Mouse (Mus musculus): ENCODE results near the gene Frem2. TPM values are rescaled to one million over a fixed set of nuclear protein-coding genes. Genes with fewer than 3 reads are reported as not detected.
A peak's percentile ranks its signal among the peaks of the same experiment; 100 is the strongest.

The Frem2 gene
- total and polyA plus RNA-seq, 2 experiments from 2014 or later = 1.5 to 7.9 TPM

DNA sequence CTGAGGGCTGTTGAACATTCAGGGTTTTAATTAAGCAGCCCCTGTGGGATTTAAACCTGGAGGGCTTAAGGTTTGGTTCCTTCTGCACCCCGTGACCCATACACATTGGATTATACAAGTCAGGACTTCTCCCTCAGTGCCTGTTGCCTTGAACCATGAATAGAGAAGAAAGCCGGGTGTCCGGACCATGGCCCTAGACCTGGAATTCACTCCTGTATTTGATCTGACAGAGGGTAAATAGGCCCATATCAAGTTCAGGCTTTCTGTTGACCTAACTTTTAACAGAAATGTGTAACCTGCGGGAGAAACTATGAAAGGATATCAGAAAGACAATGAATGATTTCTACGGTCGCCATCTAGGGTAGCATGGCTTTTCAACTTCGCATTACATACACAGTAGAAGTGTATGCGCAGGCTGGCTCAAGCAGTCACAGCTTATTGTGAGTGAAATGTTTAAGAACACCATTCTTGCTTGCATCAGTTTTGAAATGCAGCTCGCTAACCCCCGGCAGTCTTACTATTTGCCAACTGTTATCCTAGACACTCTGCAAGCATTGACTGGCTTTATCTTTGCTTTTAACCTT is 77.9 kb downstream of the Frem2 start:
- no peak overlapping the region for H3K9ac ChIP-seq
- no peak overlapping the region for H3K4me2 ChIP-seq (ENCODE audit: low read depth)
- no peak for TF ChIP-seq CTCF (IDR thresholded peaks at IDR 0.05; ENCODE audit: low read depth)
- no peak overlapping the region for H3K4me3 ChIP-seq (ENCODE audit: low read depth, low read length)
- no peak for ATAC-seq
- no peaks in the 10 kb centered on the region for H3K36me3 ChIP-seq (ENCODE audit: insufficient read depth)
- H3K27ac ChIP-seq (ENCODE audit: low read depth, low read length) = no peak overlapping the region
- no peak for DNase-seq
- no peaks in the 10 kb centered on the region for H3K4me1 ChIP-seq (ENCODE audit: insufficient read depth)
- no peaks in the 10 kb centered on the region for H3K27me3 ChIP-seq (ENCODE audit: insufficient read depth, low read length)
- H3K9me3 ChIP-seq (ENCODE audit: low read length) = no peaks in the 10 kb centered on the region
- WGBS = 88% methylated on average over 10 of the region's 10 CpGs

DNA sequence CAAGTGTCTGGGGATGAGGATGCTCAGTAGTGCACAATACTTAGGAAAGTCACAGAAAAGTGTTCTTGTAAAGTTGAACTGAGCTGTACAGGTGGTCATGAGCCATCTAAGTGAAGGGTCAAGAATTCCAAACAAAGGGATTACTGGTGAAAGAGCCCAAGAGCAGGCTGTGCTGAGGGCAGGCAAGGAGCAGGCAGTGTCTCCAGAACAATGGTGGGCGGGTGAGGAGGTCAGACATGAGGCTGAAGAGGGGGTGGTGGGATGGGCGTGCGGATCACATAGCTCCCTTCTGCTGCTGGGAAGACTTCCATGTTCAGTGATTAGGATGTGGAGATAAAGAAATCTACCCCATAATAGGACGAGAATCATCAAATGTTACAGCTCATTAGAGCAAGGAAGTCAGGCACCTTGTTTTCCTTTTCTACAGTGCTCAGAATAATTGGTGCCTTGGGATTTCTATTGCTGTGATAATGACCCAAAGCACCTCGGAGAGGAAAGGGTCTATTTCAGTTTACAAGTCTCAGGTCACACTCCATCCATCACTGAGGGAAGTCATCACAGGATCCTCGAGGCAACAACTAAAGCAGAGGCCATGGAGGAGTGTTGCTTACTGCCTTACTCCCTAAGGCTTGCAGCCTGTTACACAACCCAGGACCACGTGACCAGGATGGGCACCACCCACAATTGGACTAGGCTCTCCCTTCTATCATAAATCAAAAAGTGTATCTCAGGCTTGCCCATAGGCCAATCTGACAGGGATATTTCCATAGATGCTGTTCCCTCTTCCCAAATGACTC is 80.6 kb downstream of the Frem2 start:
- ATAC-seq (no peak), DNase-seq (no peak)
- no peak overlapping the region for H3K4me2 ChIP-seq (ENCODE audit: low read depth)
- 43% methylated on average over 7 of the region's 7 CpGs for WGBS
- no peaks in the 10 kb centered on the region for H3K4me1 ChIP-seq (ENCODE audit: insufficient read depth)
- H3K27me3 ChIP-seq (ENCODE audit: insufficient read depth, low read length) = no peaks in the 10 kb centered on the region
- H3K36me3 ChIP-seq (ENCODE audit: insufficient read depth) = no peaks in the 10 kb centered on the region
- no peaks in the 10 kb centered on the region for H3K9me3 ChIP-seq (ENCODE audit: low read length)
- TF ChIP-seq CTCF (IDR thresholded peaks at IDR 0.05; ENCODE audit: low read depth) = no peak
- no peak overlapping the region for H3K9ac ChIP-seq
- H3K4me3 ChIP-seq (ENCODE audit: low read depth, low read length) = no peak overlapping the region
- no peak overlapping the region for H3K27ac ChIP-seq (ENCODE audit: low read depth, low read length)

DNA sequence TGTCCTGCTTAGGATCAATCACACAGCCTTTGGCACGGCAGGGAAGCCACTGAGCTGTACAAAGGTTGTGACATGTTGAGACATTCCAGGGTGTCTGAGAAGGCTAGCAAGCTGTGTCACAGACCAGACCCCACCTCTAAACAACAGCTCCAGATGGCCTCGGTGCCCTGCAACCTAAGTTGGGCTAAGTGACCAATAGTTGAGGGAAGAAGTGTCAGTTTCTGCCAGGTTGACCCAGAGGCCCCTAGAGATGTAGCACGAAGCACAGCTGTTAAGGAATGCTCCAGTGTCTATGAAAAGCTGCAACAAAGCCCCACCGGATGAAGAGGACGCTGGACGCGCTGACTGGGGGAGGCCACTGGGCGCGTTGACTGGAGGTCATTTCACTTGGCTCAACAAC is 83.0 kb downstream of the Frem2 start:
- Histone ChIP-seq H3K4me3 (ENCODE audit: low read depth, low read length) (no peak overlapping the region), H3K9me3 (ENCODE audit: low read length) (no peaks in the 10 kb centered on the region), H3K27me3 (ENCODE audit: insufficient read depth, low read length) (no peaks in the 10 kb centered on the region), H3K4me1 (ENCODE audit: insufficient read depth) (no peaks in the 10 kb centered on the region), H3K4me2 (ENCODE audit: low read depth) (no peak overlapping the region), H3K36me3 (ENCODE audit: insufficient read depth) (no peaks in the 10 kb centered on the region), H3K9ac (no peak overlapping the region), H3K27ac (ENCODE audit: low read depth, low read length) (no peak overlapping the region)
- DNase-seq (no peak), ATAC-seq (no peak)
- TF ChIP-seq CTCF (IDR thresholded peaks at IDR 0.05; ENCODE audit: low read depth) = no peak
- WGBS = 70% methylated on average over 9 of the region's 9 CpGs

DNA sequence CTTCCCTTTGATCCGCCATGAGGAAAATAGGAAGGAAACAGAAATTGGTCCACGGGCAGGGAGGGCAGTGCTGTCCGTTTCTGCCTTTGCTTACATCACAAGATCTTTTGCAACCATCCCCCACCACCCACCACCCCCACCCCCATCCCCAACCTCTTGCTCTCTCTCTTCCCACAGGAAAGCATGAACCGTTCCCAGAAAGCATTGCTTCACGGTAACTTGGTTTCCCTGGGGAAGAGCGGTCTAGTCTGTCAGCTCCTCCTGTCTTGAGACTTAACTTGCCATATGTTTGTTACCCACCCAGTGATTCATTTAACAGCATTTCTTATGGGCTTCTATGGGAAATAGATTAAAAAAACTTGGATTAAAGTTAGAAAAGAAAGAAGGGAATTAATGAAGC is 85.5 kb downstream of the Frem2 start:
- H3K9ac ChIP-seq = no peak overlapping the region
- no peaks in the 10 kb centered on the region for H3K9me3 ChIP-seq (ENCODE audit: low read length)
- ATAC-seq (no peak), DNase-seq (no peak)
- no peak overlapping the region for H3K27ac ChIP-seq (ENCODE audit: low read depth, low read length)
- H3K4me1 ChIP-seq (ENCODE audit: insufficient read depth) = no peaks in the 10 kb centered on the region
- no peak overlapping the region for H3K4me2 ChIP-seq (ENCODE audit: low read depth)
- H3K36me3 ChIP-seq (ENCODE audit: insufficient read depth) = no peaks in the 10 kb centered on the region
- no peak for TF ChIP-seq CTCF (IDR thresholded peaks at IDR 0.05; ENCODE audit: low read depth)
- no peaks in the 10 kb centered on the region for H3K27me3 ChIP-seq (ENCODE audit: insufficient read depth, low read length)
- 69% methylated on average over 6 of the region's 6 CpGs for WGBS
- H3K4me3 ChIP-seq (ENCODE audit: low read depth, low read length) = no peak overlapping the region

DNA sequence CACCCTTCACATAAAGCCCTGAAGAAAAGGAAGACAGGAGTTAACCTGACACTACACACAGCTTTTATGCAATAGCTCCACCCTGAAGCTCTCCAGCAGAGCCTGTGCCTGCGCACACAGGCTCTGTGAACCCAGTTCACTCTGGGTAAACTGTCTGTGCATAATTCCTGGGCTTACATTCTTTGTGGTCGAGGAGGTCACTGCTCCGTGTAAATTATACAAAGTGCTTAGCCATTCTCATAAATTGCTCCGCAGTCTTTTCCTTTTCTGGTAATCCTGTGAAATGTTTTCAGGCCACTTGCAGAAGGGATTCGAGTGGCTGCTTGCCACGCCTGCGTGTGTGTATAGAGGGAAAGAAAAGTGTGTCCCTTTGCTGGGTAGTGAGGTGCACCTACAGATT is 92.6 kb downstream of the Frem2 start:
- Histone ChIP-seq H3K4me2 (ENCODE audit: low read depth) (no peak overlapping the region), H3K27me3 (ENCODE audit: insufficient read depth, low read length) (no peaks in the 10 kb centered on the region), H3K9me3 (ENCODE audit: low read length) (no peaks in the 10 kb centered on the region), H3K36me3 (ENCODE audit: insufficient read depth) (no peaks in the 10 kb centered on the region), H3K9ac (peak overlapping the region; percentile 14; the same call in 1 of the 2 replicates), H3K4me3 (ENCODE audit: low read depth, low read length) (no peak overlapping the region), H3K27ac (ENCODE audit: low read depth, low read length) (no peak overlapping the region), H3K4me1 (ENCODE audit: insufficient read depth) (peaks cover 7% of the 10 kb centered on the region)
- no peak for TF ChIP-seq CTCF (IDR thresholded peaks at IDR 0.05; ENCODE audit: low read depth)
- DNase-seq (no peak), ATAC-seq (no peak)
- 29% methylated on average over 7 of the region's 7 CpGs for WGBS

DNA sequence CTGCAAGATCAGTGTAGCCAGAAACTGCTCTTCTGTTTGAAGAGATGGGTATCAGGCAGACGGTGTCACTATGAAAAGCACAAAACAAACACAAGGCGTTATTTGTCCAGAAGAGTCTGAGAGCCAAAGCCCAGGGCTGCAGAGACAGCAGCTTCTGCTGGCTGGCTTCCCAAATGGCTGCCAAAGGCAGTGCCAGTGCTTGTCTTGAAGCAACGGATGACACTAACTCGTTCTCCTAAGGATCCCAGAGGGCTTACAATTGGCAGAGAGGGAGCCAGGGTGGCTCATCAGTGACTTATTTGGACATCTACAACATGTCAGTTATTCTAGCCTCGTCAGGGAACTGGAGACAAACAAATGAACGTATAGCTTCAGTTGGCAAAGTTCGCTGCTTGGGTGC is 93.4 kb downstream of the Frem2 start:
- Histone ChIP-seq H3K4me3 (ENCODE audit: low read depth, low read length) (no peak overlapping the region), H3K4me2 (ENCODE audit: low read depth) (no peak overlapping the region), H3K4me1 (ENCODE audit: insufficient read depth) (peaks cover 7% of the 10 kb centered on the region), H3K27me3 (ENCODE audit: insufficient read depth, low read length) (no peaks in the 10 kb centered on the region), H3K36me3 (ENCODE audit: insufficient read depth) (no peaks in the 10 kb centered on the region), H3K27ac (ENCODE audit: low read depth, low read length) (no peak overlapping the region), H3K9ac (no peak overlapping the region), H3K9me3 (ENCODE audit: low read length) (no peaks in the 10 kb centered on the region)
- TF ChIP-seq CTCF (IDR thresholded peaks at IDR 0.05; ENCODE audit: low read depth) = no peak
- 26% methylated on average over 7 of the region's 7 CpGs for WGBS
- DNase-seq = peak; percentile 82
- peak; percentile 94 for ATAC-seq

DNA sequence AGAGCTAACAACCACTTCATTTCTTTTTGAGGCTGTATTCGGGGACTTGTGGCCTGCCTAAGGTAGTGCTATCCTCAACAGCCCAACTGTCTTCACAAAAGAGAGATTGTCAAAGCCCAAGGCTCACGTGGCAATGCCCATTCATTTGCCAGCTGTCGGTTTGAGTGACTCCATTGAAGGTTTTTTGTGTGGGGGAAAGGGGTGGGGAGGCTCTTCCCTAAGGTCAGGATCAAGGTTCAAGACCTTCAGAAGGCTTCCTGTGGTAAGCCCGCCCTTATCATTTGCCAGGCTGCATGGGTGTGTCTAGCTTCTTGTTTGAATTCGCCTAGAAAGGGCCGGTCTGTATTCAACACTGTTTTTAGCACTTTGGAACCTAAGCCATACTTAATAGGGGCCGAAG is 95.3 kb downstream of the Frem2 start:
- Histone ChIP-seq H3K36me3 (ENCODE audit: insufficient read depth) (no peaks in the 10 kb centered on the region), H3K27me3 (ENCODE audit: insufficient read depth, low read length) (no peaks in the 10 kb centered on the region), H3K4me3 (ENCODE audit: low read depth, low read length) (no peak overlapping the region), H3K9ac (no peak overlapping the region), H3K4me1 (ENCODE audit: insufficient read depth) (peaks cover 7% of the 10 kb centered on the region), H3K9me3 (ENCODE audit: low read length) (no peaks in the 10 kb centered on the region), H3K27ac (ENCODE audit: low read depth, low read length) (no peak overlapping the region), H3K4me2 (ENCODE audit: low read depth) (no peak overlapping the region)
- ATAC-seq = no peak
- DNase-seq = no peak
- no peak for TF ChIP-seq CTCF (IDR thresholded peaks at IDR 0.05; ENCODE audit: low read depth)
- WGBS = 48% methylated on average over 7 of the region's 7 CpGs
